Mouse (Mus musculus): ENCODE results near the gene Fig4. TPM values are rescaled to one million over a fixed set of nuclear protein-coding genes. Genes with fewer than 3 reads are reported as not detected.

Gene Fig4
- polyA plus RNA-seq, 1 experiment, result 0.38 TPM

- Histone ChIP-seq H3K9me3 (ENCODE audit: control insufficient read depth, low read length) (no peaks in the 10 kb centered on the region), H3K4me1 (ENCODE audit: control insufficient read depth) (peaks cover 67% of the 10 kb centered on the region), H3K27me3 (ENCODE audit: control insufficient read depth) (no peaks in the 10 kb centered on the region), H3K36me3 (ENCODE audit: control insufficient read depth) (peaks cover 43% of the 10 kb centered on the region), H3K4me3 (replicated peaks) (no peak overlapping the region)
- TF ChIP-seq GATA1 (IDR thresholded peaks at IDR 0.05; ENCODE audit: low read length) (no peak), TAL1 (IDR thresholded peaks at IDR 0.05; ENCODE audit: low read length) (no peak)
Measured at GRCm38 (mm10) chr10:41235159-41235558, 67.9 kb downstream of the Fig4 start.

GRCm38 (mm10) chr10:41234552-41234951 lies 68.5 kb downstream of the Fig4 start:
- Histone ChIP-seq H3K4me1 (ENCODE audit: control insufficient read depth) (peaks cover 61% of the 10 kb centered on the region), H3K36me3 (ENCODE audit: control insufficient read depth) (peaks cover 37% of the 10 kb centered on the region), H3K4me3 (replicated peaks) (no peak overlapping the region), H3K27me3 (ENCODE audit: control insufficient read depth) (no peaks in the 10 kb centered on the region), H3K9me3 (ENCODE audit: control insufficient read depth, low read length) (no peaks in the 10 kb centered on the region)
- TF ChIP-seq TAL1 (IDR thresholded peaks at IDR 0.05; ENCODE audit: low read length) (no peak), GATA1 (IDR thresholded peaks at IDR 0.05; ENCODE audit: low read length) (no peak)

- Histone ChIP-seq H3K36me3 (ENCODE audit: control insufficient read depth) (peaks cover 27% of the 10 kb centered on the region), H3K4me1 (ENCODE audit: control insufficient read depth) (peaks cover 65% of the 10 kb centered on the region), H3K27me3 (ENCODE audit: control insufficient read depth) (no peaks in the 10 kb centered on the region), H3K9me3 (ENCODE audit: control insufficient read depth, low read length) (no peaks in the 10 kb centered on the region), H3K4me3 (replicated peaks) (no peak overlapping the region)
- TF ChIP-seq TAL1 (IDR thresholded peaks at IDR 0.05; ENCODE audit: low read length), result no peak
- no peak for TF ChIP-seq GATA1 (IDR thresholded peaks at IDR 0.05; ENCODE audit: low read length)
Measured at GRCm38 (mm10) chr10:41233140-41233539, 69.9 kb downstream of the Fig4 start.

- Histone ChIP-seq H3K4me3 (replicated peaks) (no peak overlapping the region), H3K27me3 (ENCODE audit: control insufficient read depth) (no peaks in the 10 kb centered on the region), H3K9me3 (ENCODE audit: control insufficient read depth, low read length) (no peaks in the 10 kb centered on the region), H3K4me1 (ENCODE audit: control insufficient read depth) (peaks cover 55% of the 10 kb centered on the region), H3K36me3 (ENCODE audit: control insufficient read depth) (peaks cover 30% of the 10 kb centered on the region)
- TF ChIP-seq GATA1 (IDR thresholded peaks at IDR 0.05; ENCODE audit: low read length), result no peak
- no peak for TF ChIP-seq TAL1 (IDR thresholded peaks at IDR 0.05; ENCODE audit: low read length)
Measured at GRCm38 (mm10) chr10:41231163-41231835, 71.8 kb downstream of the Fig4 start.

GRCm38 (mm10) chr10:41227626-41228025 lies 75.4 kb downstream of the Fig4 start:
- TF ChIP-seq TAL1 (IDR thresholded peaks at IDR 0.05; ENCODE audit: low read length), result no peak
- no peak for TF ChIP-seq GATA1 (IDR thresholded peaks at IDR 0.05; ENCODE audit: low read length)
- no peaks in the 10 kb centered on the region for H3K27me3 ChIP-seq (ENCODE audit: control insufficient read depth)
- H3K4me3 ChIP-seq (replicated peaks), result no peak overlapping the region
- no peaks in the 10 kb centered on the region for H3K9me3 ChIP-seq (ENCODE audit: control insufficient read depth, low read length)
- H3K4me1 ChIP-seq (ENCODE audit: control insufficient read depth), result peaks cover 44% of the 10 kb centered on the region
- peaks cover 36% of the 10 kb centered on the region for H3K36me3 ChIP-seq (ENCODE audit: control insufficient read depth)

- Histone ChIP-seq H3K36me3 (ENCODE audit: control insufficient read depth) (peaks cover 54% of the 10 kb centered on the region), H3K4me3 (replicated peaks) (no peak overlapping the region), H3K4me1 (ENCODE audit: control insufficient read depth) (peaks cover 48% of the 10 kb centered on the region), H3K9me3 (ENCODE audit: control insufficient read depth, low read length) (no peaks in the 10 kb centered on the region), H3K27me3 (ENCODE audit: control insufficient read depth) (no peaks in the 10 kb centered on the region)
- no peak for TF ChIP-seq GATA1 (IDR thresholded peaks at IDR 0.05; ENCODE audit: low read length)
- no peak for TF ChIP-seq TAL1 (IDR thresholded peaks at IDR 0.05; ENCODE audit: low read length)
Measured at GRCm38 (mm10) chr10:41223499-41223898, 79.6 kb downstream of the Fig4 start.

GRCm38 (mm10) chr10:41221204-41221603 lies 81.9 kb downstream of the Fig4 start:
- H3K27me3 ChIP-seq (ENCODE audit: control insufficient read depth), result no peaks in the 10 kb centered on the region

GRCm38 (mm10) chr10:41218897-41219296 lies 84.2 kb downstream of the Fig4 start:
- H3K9me3 ChIP-seq (ENCODE audit: control insufficient read depth, low read length), result no peaks in the 10 kb centered on the region
- peaks cover 74% of the 10 kb centered on the region for H3K4me1 ChIP-seq (ENCODE audit: control insufficient read depth)
- peaks cover 50% of the 10 kb centered on the region for H3K36me3 ChIP-seq (ENCODE audit: control insufficient read depth)
- TF ChIP-seq TAL1 (IDR thresholded peaks at IDR 0.05; ENCODE audit: low read length), result no peak
- TF ChIP-seq GATA1 (IDR thresholded peaks at IDR 0.05; ENCODE audit: low read length), result no peak
- H3K4me3 ChIP-seq (replicated peaks), result no peak overlapping the region
- no peaks in the 10 kb centered on the region for H3K27me3 ChIP-seq (ENCODE audit: control insufficient read depth)

More at GRCm38 (mm10) chr10:41221204-41221603, 81.9 kb downstream of the Fig4 start:
- Histone ChIP-seq H3K4me1 (ENCODE audit: control insufficient read depth) (peaks cover 55% of the 10 kb centered on the region), H3K9me3 (ENCODE audit: control insufficient read depth, low read length) (no peaks in the 10 kb centered on the region), H3K4me3 (replicated peaks) (no peak overlapping the region), H3K36me3 (ENCODE audit: control insufficient read depth) (peaks cover 45% of the 10 kb centered on the region)
- no peak for TF ChIP-seq GATA1 (IDR thresholded peaks at IDR 0.05; ENCODE audit: low read length)
- TF ChIP-seq TAL1 (IDR thresholded peaks at IDR 0.05; ENCODE audit: low read length), result no peak

- peaks cover 28% of the 10 kb centered on the region for H3K36me3 ChIP-seq (ENCODE audit: control insufficient read depth)
- H3K4me3 ChIP-seq (replicated peaks), result no peak overlapping the region
- TF ChIP-seq TAL1 (IDR thresholded peaks at IDR 0.05; ENCODE audit: low read length) (no peak), GATA1 (IDR thresholded peaks at IDR 0.05; ENCODE audit: low read length) (no peak)
- H3K4me1 ChIP-seq (ENCODE audit: control insufficient read depth), result peaks cover 82% of the 10 kb centered on the region
- H3K9me3 ChIP-seq (ENCODE audit: control insufficient read depth, low read length), result no peaks in the 10 kb centered on the region
- H3K27me3 ChIP-seq (ENCODE audit: control insufficient read depth), result no peaks in the 10 kb centered on the region
Measured at GRCm38 (mm10) chr10:41214083-41214482, 89.0 kb downstream of the Fig4 start.

All from erythroblast, embryonic 14.5 days (primary cell).